Mouse (Mus musculus): ENCODE measurements at regions not wholly inside any gene's neighbourhood (a gene's known extent, or its start where the extent isn't known, plus 50 kb on each side); places are given as distances from the start of the nearest gene placed in this dataset.

- TF ChIP-seq USF1 (IDR thresholded peaks at IDR 0.05; ENCODE audit: low read depth, low read length): no peak
- TF ChIP-seq CTCF (conservative IDR thresholded peaks at IDR 0.05 in 1 of 2, IDR thresholded peaks at IDR 0.05 in 1 of 2; ENCODE audit: low read depth in 2 of 2, low read length in 2 of 2): no peak
- TF ChIP-seq POLR2A (IDR thresholded peaks at IDR 0.05; ENCODE audit: low read depth, low read length): no peak
- TF ChIP-seq BHLHE40 (IDR thresholded peaks at IDR 0.05; ENCODE audit: low read depth, low read length): no peak
These were observed 383.2 kb upstream of the Slc30a5 start for GRCm38 (mm10) chr13:101216421-101216820.

Measured in CH12.LX (cell line).